Mouse (Mus musculus): ENCODE results near the gene Gng7. TPM values are rescaled to one million over a fixed set of nuclear protein-coding genes. Genes with fewer than 3 reads are reported as not detected.

Gene Gng7
- polyA plus RNA-seq, 3 experiments from 2014 or later, result not detected

- ATAC-seq, result no peak
Observed at GRCm38 (mm10) chr10:80940988-80941347, 73.8 kb downstream of the Gng7 start.

GRCm38 (mm10) chr10:80940320-80940987, 74.3 kb downstream of the Gng7 start:
- no peak for ATAC-seq

GRCm38 (mm10) chr10:80939671-80940070, 75.1 kb downstream of the Gng7 start:
- ATAC-seq, result peak; percentile 72

- ATAC-seq, result peak; percentile 31
Observed at GRCm38 (mm10) chr10:80938831-80939550, 75.8 kb downstream of the Gng7 start.

GRCm38 (mm10) chr10:80937646-80938045, 77.1 kb downstream of the Gng7 start:
- ATAC-seq, result no peak

GRCm38 (mm10) chr10:80936810-80937164, 78.0 kb downstream of the Gng7 start:
- ATAC-seq, result no peak

- ATAC-seq, result no peak
Observed at GRCm38 (mm10) chr10:80936135-80936809, 78.5 kb downstream of the Gng7 start.

GRCm38 (mm10) chr10:80935698-80936097, 79.0 kb downstream of the Gng7 start:
- ATAC-seq, result no peak

GRCm38 (mm10) chr10:80935241-80935640, 79.5 kb downstream of the Gng7 start:
- ATAC-seq, result no peak

GRCm38 (mm10) chr10:80934136-80934985, 80.4 kb downstream of the Gng7 start:
- no peak for ATAC-seq

- no peak for ATAC-seq
Observed at GRCm38 (mm10) chr10:80933421-80933979, 81.2 kb downstream of the Gng7 start.

- no peak for ATAC-seq
Observed at GRCm38 (mm10) chr10:80932700-80933420, 81.9 kb downstream of the Gng7 start.

GRCm38 (mm10) chr10:80932206-80932605, 82.5 kb downstream of the Gng7 start:
- ATAC-seq, result no peak

GRCm38 (mm10) chr10:80931695-80932094, 83.0 kb downstream of the Gng7 start:
- no peak for ATAC-seq

- ATAC-seq, result no peak
Observed at GRCm38 (mm10) chr10:80931153-80931671, 83.5 kb downstream of the Gng7 start.

GRCm38 (mm10) chr10:80930361-80931152, 84.2 kb downstream of the Gng7 start:
- ATAC-seq, result peak; percentile 26

- peak; percentile 76 for ATAC-seq
Observed at GRCm38 (mm10) chr10:80929299-80930226, 85.2 kb downstream of the Gng7 start, which contains the start of gene Gadd45b. TSS of gene Gadd45b (plus strand) at chr10:80930073.

- peak; percentile 30 for ATAC-seq
Observed at GRCm38 (mm10) chr10:80928586-80929298, 86.0 kb downstream of the Gng7 start.

GRCm38 (mm10) chr10:80925472-80925871, 89.3 kb downstream of the Gng7 start:
- no peak for ATAC-seq
